ENCODE assay signal across 28 mouse cellular contexts in genomic region chr8:81855009-81855408, GRCm38 (mm10).
A peak's percentile ranks its signal among the peaks of the same experiment; 100 is the strongest.
DNase-seq lines count a peak whose midpoint lies in the region; ATAC-seq and TF ChIP-seq lines count a peak whose summit lies in the region.
"Had no signal": no experiment of that assay in that cellular context is flagged by ENCODE, and none has a peak within 500 bp of the region (broad histone marks: within the 10 kb centered on the region; RNA-seq: fewer than 3 reads in every experiment).

No protein-coding gene starts in this region.

- TF ChIP-seq EP300 in lung, postnatal 0 days (IDR thresholded peaks at IDR 0.05): no peak

- no peaks in the 10 kb centered on the region for H3K9me3 ChIP-seq in heart, embryonic 12.5 days (replicated peaks)
- H3K9me3 ChIP-seq in lung, postnatal 0 days (ENCODE audit: low read length): no peaks in the 10 kb centered on the region
- H3K9me3 ChIP-seq: embryonic facial prominence, embryonic 10.5 days; forebrain, embryonic 15.5 days; G1E; hindbrain, embryonic 10.5 days; limb, embryonic 10.5 days; liver, embryonic 15.5 days; lung, embryonic 15.5 days; midbrain, embryonic 10.5 days had no signal

- H3K36me3 ChIP-seq in heart, embryonic 12.5 days: no peaks in the 10 kb centered on the region
- no peaks in the 10 kb centered on the region for H3K36me3 ChIP-seq in lung, postnatal 0 days (ENCODE audit: insufficient read depth, low read length)
- H3K36me3 ChIP-seq: embryonic facial prominence, embryonic 10.5 days; forebrain, embryonic 15.5 days; hindbrain, embryonic 10.5 days; limb, embryonic 10.5 days; liver, embryonic 15.5 days; lung, embryonic 15.5 days; midbrain, embryonic 10.5 days had no signal

- WGBS in heart, embryonic 12.5 days: 86% methylated on average over 1 of the region's 1 CpGs
- WGBS in lung, postnatal 0 days: 50% methylated on average over 1 of the region's 1 CpGs

- no peaks in the 10 kb centered on the region for H3K27me3 ChIP-seq in heart, embryonic 12.5 days (replicated peaks)
- no peaks in the 10 kb centered on the region for H3K27me3 ChIP-seq in lung, postnatal 0 days (replicated peaks; ENCODE audit: insufficient read depth, low read length)
- H3K27me3 ChIP-seq: forebrain, embryonic 15.5 days; liver, embryonic 15.5 days; lung, embryonic 15.5 days; Patski had no signal

- ATAC-seq in heart, embryonic 12.5 days (ENCODE audit: insufficient number of reproducible peaks, low FRiP score): 0 out of 2 replicates have a peak, but pooled peaks have one; percentile 15
- ATAC-seq in lung, postnatal 0 days: peak; percentile 26; the same call in 1 of the 2 replicates
- peak; percentile 55 for ATAC-seq in activated CD4-positive, CD25-positive, alpha-beta regulatory T cell, adult 4 months
- ATAC-seq: forebrain, embryonic 15.5 days; hindbrain, postnatal 0 days; midbrain, embryonic 16.5 days; Patski had no signal

- H3K4me3 ChIP-seq in heart, embryonic 12.5 days: no peak overlapping the region
- H3K4me3 ChIP-seq in lung, postnatal 0 days (ENCODE audit: low read depth, low read length): no peak overlapping the region
- H3K4me3 ChIP-seq: embryonic facial prominence, embryonic 10.5 days; forebrain, embryonic 15.5 days; hindbrain, embryonic 10.5 days; limb, embryonic 10.5 days; liver, embryonic 15.5 days; lung, embryonic 15.5 days; midbrain, embryonic 10.5 days; myocyte had no signal

- DNase-seq in heart, adult 9 months (ENCODE audit: low spot score in 2 of 2): no peak
- DNase-seq in lung, postnatal 0 days (ENCODE audit: low spot score): peak; percentile 36
- DNase-seq in lung, postnatal 25 days (ENCODE audit: low spot score): no peak
- peak; percentile 50 for DNase-seq in naive thymus-derived CD4-positive, alpha-beta T cell, adult 2 months (ENCODE audit: low read depth)
- no peak for DNase-seq in kidney, postnatal 36 days
- no peak for DNase-seq in layer of hippocampus, adult 18-20 months (ENCODE audit: low spot score in 2 of 2)
- DNase-seq: adrenal gland, adult 8-10 months; cerebellum, adult 9-11 months; gastrocnemius, postnatal 10 days; kidney, adult 18-20 months; liver; thymus, postnatal 14 days had no signal

- H3K27ac ChIP-seq in heart, embryonic 12.5 days (ENCODE audit: poor library complexity, severe bottlenecking): peak overlapping the region; percentile 81
- H3K27ac ChIP-seq in lung, postnatal 0 days (ENCODE audit: low read length): no peak overlapping the region
- H3K27ac ChIP-seq: embryonic facial prominence, embryonic 10.5 days; forebrain, embryonic 15.5 days; hindbrain, embryonic 10.5 days; hindbrain, postnatal 0 days; kidney, postnatal 0 days; limb, embryonic 10.5 days; liver, embryonic 15.5 days; lung, embryonic 15.5 days; macrophage; midbrain, embryonic 10.5 days had no signal

- H3K4me1 ChIP-seq in heart, embryonic 12.5 days (replicated peaks): peaks cover 24% of the 10 kb centered on the region
- no peaks in the 10 kb centered on the region for H3K4me1 ChIP-seq in lung, postnatal 0 days (ENCODE audit: insufficient read depth, low read depth, low read length)
- H3K4me1 ChIP-seq: embryonic facial prominence, embryonic 10.5 days; forebrain, embryonic 15.5 days; hindbrain, embryonic 10.5 days; liver, embryonic 15.5 days; lung, embryonic 15.5 days; midbrain, embryonic 10.5 days had no signal

- H3K9ac ChIP-seq in heart, embryonic 12.5 days: no peak overlapping the region
- no peak overlapping the region for H3K9ac ChIP-seq in lung, postnatal 0 days (replicated peaks; ENCODE audit: low read depth)
- H3K9ac ChIP-seq: forebrain, embryonic 15.5 days; liver, embryonic 15.5 days; lung, embryonic 15.5 days had no signal

- peak overlapping the region; percentile 57 for H3K4me2 ChIP-seq in heart, embryonic 12.5 days
- H3K4me2 ChIP-seq in lung, postnatal 0 days (replicated peaks; ENCODE audit: low read depth, low read length): no peak overlapping the region
- H3K4me2 ChIP-seq: forebrain, embryonic 15.5 days; liver, embryonic 15.5 days had no signal

- TF ChIP-seq CTCF in lung, postnatal 0 days (IDR thresholded peaks at IDR 0.05): no peak

Comparison
In these comparisons a context has a peak if more than half of its experiments do, and no peak if none do; other contexts are left out.
1. DNase-seq: peak in lung, postnatal 0 days (single experiment) and naive thymus-derived CD4-positive, alpha-beta T cell, adult 2 months (single experiment); none in heart, adult 9 months (0 of 2), lung, postnatal 25 days (single experiment), kidney, postnatal 36 days (0 of 2) and layer of hippocampus, adult 18-20 months (0 of 2).
2. Peak in every context shown above with its lines, with median percentiles within 50 percentile points of each other: ATAC-seq.